Mouse (Mus musculus) layer of hippocampus, adult 18-20 months (tissue): ENCODE data around the gene 9130409I23Rik. TPM values are rescaled to one million over a fixed set of nuclear protein-coding genes. Genes with fewer than 3 reads are reported as not detected.
A peak's percentile ranks its signal among the peaks of the same experiment; 100 is the strongest.
"Not testable (repeated sequence)": the region's sequence is repeated elsewhere in the genome, so short reads cannot be mapped to it uniquely, and the experiment has no call there.

Experiments used
- DNase-seq, 2 experiments: peaks; one replicate each; pipeline ENCODE4 v3.0.0; 2022; ENCODE audit warnings: low spot score in 2 of 2
- total RNA-seq, 2 experiments: library from RNA; stranded (reverse); gene quantifications; 2 replicates each; pipeline ENCODE4 v1.2.3; 2021

The 9130409I23Rik gene
- total RNA-seq, 2 experiments from 2014 or later = not detected

DNA sequence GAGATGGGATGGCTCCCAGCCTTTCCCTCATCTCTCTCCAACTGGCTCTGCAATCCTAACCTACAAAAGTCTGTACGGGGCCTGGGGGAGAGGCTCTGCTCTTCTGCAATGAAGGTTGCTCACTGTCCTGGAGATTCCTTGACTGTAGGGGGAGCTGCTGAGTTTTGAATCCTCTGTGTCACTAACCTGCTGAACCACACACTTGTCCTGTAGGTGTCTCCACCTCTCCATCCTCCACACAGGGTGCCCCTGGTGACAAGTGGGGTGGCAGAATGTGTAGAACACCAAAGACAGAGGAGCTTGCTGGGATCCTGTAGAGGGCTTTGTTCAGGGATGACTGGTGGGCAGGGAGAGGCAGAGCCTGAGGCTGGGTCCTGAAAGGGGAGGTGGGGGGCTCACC lies 28.8 kb upstream of the 9130409I23Rik start:
- DNase-seq = peak; percentile 19 to 76

GRCm38 (mm10) chr1:181035015-181035778 lies 15.8 kb upstream of the 9130409I23Rik start:
- not testable (repeated sequence) for DNase-seq

- DNase-seq = no peak
These were observed 13.4 kb upstream of the 9130409I23Rik start for GRCm38 (mm10) chr1:181037623-181038022.

DNA sequence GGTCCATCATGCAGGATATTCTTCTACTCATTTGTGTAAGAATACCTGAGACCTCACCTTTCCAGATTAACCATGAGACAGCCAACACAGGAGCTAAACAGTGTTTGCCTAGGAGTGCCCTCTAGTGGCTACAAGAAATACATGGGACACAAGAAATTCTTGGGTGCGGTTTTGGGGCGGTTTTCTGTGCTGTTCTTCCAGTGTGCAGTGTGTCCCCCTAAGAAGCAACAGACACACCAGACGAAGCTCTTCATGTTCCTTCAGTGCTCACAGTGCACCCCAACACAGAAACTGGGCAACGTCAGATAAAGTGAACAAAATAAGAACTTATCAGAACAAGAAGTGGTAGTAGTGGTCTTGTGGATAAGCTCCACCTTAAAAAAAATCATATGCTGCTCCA lies 11.4 kb upstream of the 9130409I23Rik start:
- DNase-seq = peak in 1 of 2 experiments; percentile 23

DNA sequence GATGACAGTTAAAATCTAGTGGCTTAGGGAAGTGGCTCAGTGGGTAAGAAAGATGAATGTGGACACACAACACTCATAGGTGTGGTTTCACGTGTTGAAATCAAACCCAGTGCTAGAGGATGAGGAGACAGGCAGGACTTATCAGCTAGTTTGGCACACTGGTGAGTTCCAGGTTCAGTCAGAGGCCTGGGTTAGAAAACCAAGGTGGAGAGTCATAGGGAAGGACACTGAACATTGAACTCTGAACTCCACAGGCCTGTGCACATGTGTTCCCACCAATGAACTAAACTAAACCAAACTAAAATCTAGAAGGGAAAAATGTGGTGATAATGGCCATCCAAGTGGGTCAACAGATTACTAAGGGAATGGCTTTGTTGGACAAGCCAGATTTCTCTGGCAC lies 3.5 kb upstream of the 9130409I23Rik start:
- no peak for DNase-seq

DNA sequence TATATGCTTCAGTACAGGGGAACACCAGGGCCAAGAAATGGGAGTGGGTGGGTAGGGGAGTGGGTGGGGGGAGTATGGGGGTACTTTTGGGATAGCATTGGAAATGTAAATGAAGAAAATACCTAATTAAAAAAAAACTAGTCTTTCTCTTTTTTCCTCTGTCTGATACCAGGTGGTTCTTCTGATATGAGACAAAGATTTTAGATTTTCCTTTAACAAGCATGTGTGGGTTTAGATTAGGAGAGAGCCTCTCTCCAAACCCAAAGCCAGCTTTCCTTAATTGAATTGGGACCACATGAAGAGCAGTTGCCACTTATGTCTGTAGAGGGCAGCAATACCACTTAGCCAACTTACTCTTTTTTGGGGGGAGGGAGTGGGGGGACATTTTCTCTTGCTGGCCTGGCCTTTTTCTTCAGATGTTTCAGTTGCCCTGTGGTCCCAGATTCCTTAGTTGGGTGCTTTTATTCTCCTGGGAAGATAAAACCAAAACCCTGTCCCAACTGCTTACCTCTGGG lies 1.7 kb upstream of the 9130409I23Rik start:
- DNase-seq = no peak

GRCm38 (mm10) chr1:181052898-181053297 lies 1.9 kb downstream of the 9130409I23Rik start:
- no peak for DNase-seq

- DNase-seq = no peak
These were observed 10.9 kb downstream of the 9130409I23Rik start for GRCm38 (mm10) chr1:181061784-181062485.

DNA sequence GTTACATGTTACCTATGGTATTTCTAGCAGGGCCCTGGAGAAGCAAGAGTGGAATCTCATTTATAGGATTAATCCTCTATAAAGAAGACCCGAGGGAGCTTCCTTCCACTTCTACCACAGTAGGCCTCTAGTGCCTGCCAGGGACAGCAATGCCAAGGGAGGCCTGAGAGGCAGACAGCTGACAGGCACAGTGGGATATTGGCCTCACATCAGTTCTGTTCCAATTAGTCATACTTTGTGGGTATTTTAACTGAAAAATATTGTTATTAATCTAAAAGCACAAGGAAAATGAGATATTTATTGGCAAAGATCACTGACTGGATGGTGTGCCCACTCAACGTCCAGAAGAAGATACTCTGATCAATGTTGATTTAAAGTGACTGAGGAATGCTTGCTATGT lies 13.0 kb downstream of the 9130409I23Rik start:
- no peak for DNase-seq

DNA sequence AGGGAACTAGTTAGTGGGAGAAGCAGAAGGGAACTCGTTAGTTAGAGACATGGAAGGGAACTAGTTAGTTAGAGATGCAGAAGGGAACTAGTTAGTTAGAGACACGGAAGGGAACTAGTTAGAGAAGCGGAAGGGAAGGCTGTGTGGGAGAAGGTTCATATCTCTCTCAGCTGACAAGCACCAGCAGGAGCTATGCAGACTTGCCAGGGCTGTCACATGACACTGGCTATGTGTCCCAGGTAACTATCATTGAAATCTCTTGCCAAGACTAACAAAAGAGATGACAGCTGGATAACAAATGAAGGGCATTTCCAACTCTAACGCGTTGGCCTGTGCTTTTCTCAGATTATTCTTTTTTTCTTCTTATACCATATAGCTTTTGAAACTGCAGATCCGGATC lies 13.6 kb downstream of the 9130409I23Rik start:
- DNase-seq = no peak

DNA sequence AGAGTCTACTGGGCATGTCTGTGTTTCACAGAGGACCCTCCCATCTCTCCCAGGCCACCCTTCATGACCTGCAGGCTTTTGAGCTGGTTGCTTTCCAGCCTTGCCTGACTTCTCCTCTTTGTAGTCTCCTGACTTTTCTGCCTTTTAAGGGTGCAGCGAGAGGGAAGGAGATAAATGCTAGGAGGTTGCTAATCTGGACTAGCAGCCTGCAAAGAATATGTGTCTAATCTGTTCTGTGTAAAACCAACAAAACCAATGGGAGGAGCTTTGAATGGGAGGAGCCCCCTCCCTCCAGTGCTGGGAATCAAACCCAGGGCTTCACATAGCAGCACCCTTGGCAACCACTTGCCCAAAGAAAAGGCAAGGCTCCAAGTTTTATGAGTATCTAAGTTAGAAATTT lies 17.3 kb downstream of the 9130409I23Rik start:
- no peak for DNase-seq

DNA sequence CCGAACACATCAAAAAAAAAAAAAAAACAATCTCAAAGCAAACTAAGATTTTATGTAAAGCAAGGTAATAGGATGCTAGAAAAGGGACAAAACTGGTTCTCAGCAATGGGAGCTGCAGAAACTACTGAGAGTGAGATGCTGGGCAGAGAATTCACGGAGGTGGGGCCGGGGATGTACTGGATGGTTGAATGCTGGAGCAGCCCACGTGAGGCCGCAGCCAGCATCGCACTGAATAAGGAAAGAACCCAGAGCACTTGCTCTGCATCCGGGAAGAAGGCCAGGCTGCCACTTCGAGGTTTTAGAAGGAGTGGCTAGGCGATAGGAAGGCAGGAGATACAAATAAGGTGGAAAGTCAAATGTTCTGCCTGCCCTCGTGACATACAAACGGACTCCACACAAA lies 18.6 kb downstream of the 9130409I23Rik start:
- peak in 1 of 2 experiments; percentile 19 for DNase-seq

DNA sequence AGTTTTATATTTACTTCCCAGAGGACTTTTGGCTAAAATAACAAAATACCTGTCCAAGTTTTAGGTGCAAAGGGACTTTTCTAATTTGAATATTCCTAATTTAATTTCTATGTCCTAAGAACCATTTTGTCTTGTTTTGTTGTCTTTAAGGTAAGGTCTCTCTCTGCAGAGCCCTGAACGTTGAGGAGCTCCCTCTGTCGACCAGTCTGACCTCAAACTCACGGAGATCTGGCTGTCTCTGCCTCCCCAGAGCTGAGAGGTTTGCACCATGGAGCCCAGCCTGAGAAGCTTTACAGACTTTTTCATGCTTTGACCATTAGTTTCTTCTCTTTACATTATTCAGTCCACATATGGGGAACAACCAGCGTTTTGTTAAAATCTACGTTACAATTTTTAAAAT lies 22.0 kb downstream of the 9130409I23Rik start:
- no peak for DNase-seq

DNA sequence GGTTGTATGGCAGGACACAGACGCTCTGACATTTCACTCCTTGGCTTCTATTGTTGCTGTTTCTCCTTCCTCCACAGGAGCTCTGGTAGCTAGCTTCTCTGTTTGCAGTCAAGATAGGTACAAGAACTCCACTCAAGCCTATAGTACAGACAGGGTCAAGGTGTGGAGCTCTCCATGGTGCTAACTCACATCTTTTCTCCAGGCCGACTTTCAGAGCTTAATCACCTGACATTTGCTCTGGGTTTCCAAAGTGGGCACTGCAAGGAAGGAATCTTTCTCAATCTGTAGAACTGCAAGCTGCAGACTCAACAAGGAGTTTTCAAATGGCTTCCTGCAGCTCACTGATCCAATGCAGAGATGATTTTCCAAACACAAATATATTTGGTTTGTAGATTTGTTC lies 33.0 kb downstream of the 9130409I23Rik start:
- DNase-seq = no peak

GRCm38 (mm10) chr1:181090048-181090447 lies 39.0 kb downstream of the 9130409I23Rik start:
- no peak for DNase-seq

Other genes starting within 250 kb of the 9130409I23Rik start
- gene H3f3a, start 237.3 kb upstream of the 9130409I23Rik start, total RNA-seq = 100 to 1,000 TPM; 316 to 322 TPM
- 10 to 100 TPM; 23.1 to 23.8 TPM for gene Sde2, start 200.1 kb upstream of the 9130409I23Rik start, total RNA-seq
- 1 to 10 TPM; 1.3 to 2.3 TPM for gene Lefty2, start 158.1 kb upstream of the 9130409I23Rik start, total RNA-seq
- 10 to 100 TPM; 44.0 to 44.1 TPM for gene Pycr2, start 146.9 kb upstream of the 9130409I23Rik start, total RNA-seq
- 10 to 100 TPM in 1 of 2 experiments, 1 to 10 TPM in 1; 8.5 to 15.2 TPM for gene Lefty1, start 116.2 kb upstream of the 9130409I23Rik start, total RNA-seq
- 10 to 100 TPM; 27.0 to 28.3 TPM for gene Tmem63a, start 108.9 kb upstream of the 9130409I23Rik start, total RNA-seq
- gene Ephx1, start 30.3 kb upstream of the 9130409I23Rik start, total RNA-seq = 10 to 100 TPM; 32.2 to 33.3 TPM
- 10 to 100 TPM; 29.2 to 30.2 TPM for gene Nvl, start 93.0 kb downstream of the 9130409I23Rik start, total RNA-seq
- 10 to 100 TPM; 30.1 to 30.9 TPM for gene Cnih4, start 93.5 kb downstream of the 9130409I23Rik start, total RNA-seq
- 100 to 1,000 TPM in 1 of 2 experiments, 10 to 100 TPM in 1; 96.1 to 106 TPM for gene Wdr26, start 160.8 kb downstream of the 9130409I23Rik start, total RNA-seq